Mouse (Mus musculus): Measurements from ENCODE around the gene Rps6ka6.

Rps6ka6 gene

GRCm38 (mm10) chrX:111537859-111538258 lies at the start of gene Rps6ka6:
TSS of gene Rps6ka6 (minus strand) at chrX:111537959.
- DNase-seq = no peak

GRCm38 (mm10) chrX:111577044-111577443 lies 39.3 kb upstream of the Rps6ka6 start:
- DNase-seq = no peak

- no peak for DNase-seq
These were observed 19.6 kb downstream of the Rps6ka6 start for GRCm38 (mm10) chrX:111518206-111518605.

- no peak for DNase-seq
These were observed 74.1 kb downstream of the Rps6ka6 start for GRCm38 (mm10) chrX:111463565-111464093.

- peak; percentile 71 for DNase-seq
These were observed 74.8 kb downstream of the Rps6ka6 start for GRCm38 (mm10) chrX:111462833-111463564.

- DNase-seq = peak; percentile 15
These were observed 75.3 kb downstream of the Rps6ka6 start for GRCm38 (mm10) chrX:111462495-111462832.

GRCm38 (mm10) chrX:111462092-111462491 lies 75.7 kb downstream of the Rps6ka6 start:
- DNase-seq = no peak

GRCm38 (mm10) chrX:111460166-111460565 lies 77.6 kb downstream of the Rps6ka6 start:
- DNase-seq = no peak

GRCm38 (mm10) chrX:111436571-111436970 lies 101.2 kb downstream of the Rps6ka6 start:
- no peak for DNase-seq

GRCm38 (mm10) chrX:111414775-111415174 lies 123.0 kb downstream of the Rps6ka6 start:
- no peak for DNase-seq

- no peak for DNase-seq
These were observed 132.9 kb downstream of the Rps6ka6 start for GRCm38 (mm10) chrX:111404816-111405215.

GRCm38 (mm10) chrX:111377020-111377419 lies 160.7 kb downstream of the Rps6ka6 start:
- DNase-seq = no peak

GRCm38 (mm10) chrX:111374177-111374576 lies 163.6 kb downstream of the Rps6ka6 start:
- DNase-seq = no peak
